Mouse (Mus musculus) bone marrow macrophage, adult 2 months (primary cell): Measurements from ENCODE around the gene Adssl1.

Experiments used
- CTCF ChIP-seq: IDR thresholded peaks from 2 replicates; pipeline ENCODE4 v1.5.1; 2012; ENCODE audit warnings: low read depth, mild to moderate bottlenecking, low read length, moderate library complexity
- POLR2A ChIP-seq: IDR thresholded peaks from 2 replicates; pipeline ENCODE4 v1.6.1; 2012; ENCODE audit warnings: mild to moderate bottlenecking, low read depth, low read length, borderline replicate concordance

GRCm38 (mm10) chr12:112628197-112628596 lies 8.4 kb downstream of the Adssl1 start:
- TF ChIP-seq CTCF (no peak), POLR2A (no peak)
